Mouse (Mus musculus) intestine, embryonic 14.5 days (tissue): ENCODE results near the gene Capn9. TPM values are rescaled to one million over a fixed set of nuclear protein-coding genes. Genes with fewer than 3 reads are reported as not detected.
A peak's percentile ranks its signal among the peaks of the same experiment; 100 is the strongest.

Source experiments
- ATAC-seq: fragments of 200-750 bp; cut with Nextera tagmentation; replicated peaks from 2 replicates; pipeline ENCODE4 v1.8.0; 2017; ENCODE audit warnings: low read depth, moderate number of reproducible peaks, moderate TSS enrichment, moderate library complexity; ENCODE audit not compliant: low FRiP score, low TSS enrichment
- DNase-seq: peaks from one replicate; pipeline ENCODE4 v3.0.0-alpha.2; 2018; ENCODE audit warnings: low spot score
- H3K27ac ChIP-seq: fragments of 300-500 bp; sonication (generic); 2 replicates; pipeline ENCODE4 v1.5.1; 2014; ENCODE audit warnings: low read depth, mild to moderate bottlenecking, control low read depth
- H3K27me3 ChIP-seq: fragments of 300-500 bp; sonication (generic); replicated peaks from 2 replicates; pipeline ENCODE4 v1.6.1; 2014; ENCODE audit warnings: low read length, control low read depth; ENCODE audit not compliant: control insufficient read depth, insufficient read depth
- H3K36me3 ChIP-seq: fragments of 300-500 bp; sonication (generic); 2 replicates; pipeline ENCODE4 v1.6.1; 2014; ENCODE audit warnings: low read length, control low read depth; ENCODE audit not compliant: control insufficient read depth, insufficient read depth
- H3K4me1 ChIP-seq: fragments of 300-500 bp; sonication (generic); replicated peaks from 2 replicates; pipeline ENCODE4 v1.6.1; 2014; ENCODE audit warnings: low read length, control low read depth, mixed read lengths; ENCODE audit not compliant: control insufficient read depth, insufficient read depth
- H3K4me2 ChIP-seq: fragments of 300-500 bp; sonication (generic); 2 replicates; pipeline ENCODE4 v1.6.1; 2014; ENCODE audit warnings: low read length
- H3K4me3 ChIP-seq: fragments of 300-500 bp; sonication (generic); 2 replicates; pipeline ENCODE4 v1.5.1; 2014; ENCODE audit warnings: low read depth, low read length, control low read depth, mixed read lengths
- H3K9ac ChIP-seq: fragments of 300-500 bp; sonication (generic); 2 replicates; pipeline ENCODE4 v1.6.1; 2014; ENCODE audit warnings: mild to moderate bottlenecking, low read length
- H3K9me3 ChIP-seq: fragments of 300-500 bp; sonication (generic); 2 replicates; pipeline ENCODE4 v1.6.1; 2016; ENCODE audit warnings: low read length, control low read depth; ENCODE audit not compliant: control insufficient read depth
- WGBS: fragments of 180-500 bp; shearing (Covaris S2); extraction: QIAGEN DNeasy Blood & Tissue Kit; methylation state at CpG from one replicate; pipeline ENCODE4 v1.1.7; 2014; 5-methylcytosine and 5-hydroxymethylcytosine counted together
- polyA plus RNA-seq: library from polyadenylated mRNA; unstranded; fragments of >200 nt; fragmentation: Nextera tagmentation; extraction: Ambion mirVana; gene quantifications from 2 replicates; pipeline ENCODE4 v1.2.1, GENCODE M21; 2014

Capn9 gene
- polyA plus RNA-seq, 1 experiment from 2014 or later: 0.15 TPM

- Histone ChIP-seq H3K36me3 (no peaks in the 10 kb centered on the region), H3K9me3 (no peaks in the 10 kb centered on the region), H3K27ac (no peak overlapping the region), H3K27me3 (0 out of 2 replicates have a peak, but pooled peaks cover 5% of the 10 kb centered on the region), H3K4me3 (peak overlapping the region; percentile 33), H3K4me2 (peak overlapping the region; percentile 72), H3K9ac (peak overlapping the region; percentile 36), H3K4me1 (no peaks in the 10 kb centered on the region)
- ATAC-seq (peak; percentile 75), DNase-seq (peak; percentile 91)
- 13% methylated on average over 17 of the region's 17 CpGs for WGBS
Measured at GRCm38 (mm10) chr8:124617266-124617869, 41.5 kb downstream of the Capn9 start.

- Histone ChIP-seq H3K4me2 (no peak overlapping the region), H3K9me3 (no peaks in the 10 kb centered on the region), H3K4me3 (no peak overlapping the region), H3K9ac (no peak overlapping the region), H3K4me1 (no peaks in the 10 kb centered on the region), H3K36me3 (no peaks in the 10 kb centered on the region), H3K27me3 (0 out of 2 replicates have a peak, but pooled peaks cover 5% of the 10 kb centered on the region), H3K27ac (no peak overlapping the region)
- ATAC-seq (no peak), DNase-seq (no peak)
- 62% methylated on average over 9 of the region's 9 CpGs for WGBS
Measured at GRCm38 (mm10) chr8:124618252-124618651, 42.3 kb downstream of the Capn9 start.

DNA sequence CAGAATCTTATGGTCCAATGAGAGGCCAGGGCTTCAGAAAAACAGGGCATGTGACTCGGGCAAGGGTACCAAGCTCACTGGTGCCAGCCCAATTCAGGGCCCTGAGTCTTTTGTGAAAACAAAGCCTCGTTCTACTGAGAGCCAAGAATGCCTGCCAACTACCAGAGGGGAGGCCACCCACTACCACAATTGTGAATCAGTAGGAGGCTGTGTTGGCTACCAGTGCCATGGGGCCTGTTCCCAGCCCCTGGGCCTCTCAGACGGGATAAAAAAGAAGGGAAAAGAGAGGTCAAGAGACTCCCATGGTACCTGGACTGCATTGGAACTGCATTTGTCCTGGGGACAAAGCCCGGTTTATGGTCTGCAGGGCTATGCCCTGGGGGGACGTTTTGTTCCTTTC is 45.3 kb downstream of the Capn9 start:
- Histone ChIP-seq H3K4me3 (no peak overlapping the region), H3K4me2 (no peak overlapping the region), H3K36me3 (no peaks in the 10 kb centered on the region), H3K27ac (no peak overlapping the region), H3K9ac (no peak overlapping the region), H3K9me3 (no peaks in the 10 kb centered on the region), H3K4me1 (no peaks in the 10 kb centered on the region), H3K27me3 (no peaks in the 10 kb centered on the region)
- WGBS: 64% methylated on average over 5 of the region's 5 CpGs
- DNase-seq (no peak), ATAC-seq (no peak)

GRCm38 (mm10) chr8:124626251-124626650 is 50.3 kb downstream of the Capn9 start:
- Histone ChIP-seq H3K9me3 (no peaks in the 10 kb centered on the region), H3K36me3 (no peaks in the 10 kb centered on the region), H3K4me1 (no peaks in the 10 kb centered on the region), H3K4me2 (no peak overlapping the region), H3K27ac (no peak overlapping the region), H3K9ac (no peak overlapping the region), H3K4me3 (no peak overlapping the region), H3K27me3 (no peaks in the 10 kb centered on the region)
- DNase-seq (no peak), ATAC-seq (no peak)
- WGBS: 87% methylated on average over 9 of the region's 9 CpGs

DNA sequence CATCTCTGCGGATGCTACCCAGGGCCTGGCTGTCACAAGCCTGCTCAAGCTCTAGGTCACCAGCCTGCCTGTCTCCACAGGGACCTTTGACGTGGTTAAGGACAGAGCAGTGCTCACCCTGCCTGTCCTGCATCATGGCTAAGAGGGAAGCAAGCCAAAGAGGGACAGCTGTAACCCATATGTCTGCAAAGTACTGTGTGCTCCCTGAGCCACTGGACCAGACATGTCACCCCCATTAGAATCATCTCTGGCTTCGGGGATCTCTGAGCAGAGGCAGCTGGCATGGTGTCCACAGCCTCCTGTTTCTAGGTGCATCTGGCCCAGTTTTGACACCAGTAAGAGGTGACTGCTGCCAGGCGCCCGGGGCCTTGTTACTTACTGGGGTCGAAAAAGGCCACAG is 54.6 kb downstream of the Capn9 start:
- Histone ChIP-seq H3K4me3 (no peak overlapping the region), H3K9ac (no peak overlapping the region), H3K9me3 (no peaks in the 10 kb centered on the region), H3K4me1 (peaks cover 7% of the 10 kb centered on the region; the same call in 1 of the 2 replicates), H3K27me3 (no peaks in the 10 kb centered on the region), H3K27ac (no peak overlapping the region), H3K4me2 (no peak overlapping the region), H3K36me3 (0 out of 2 replicates have a peak, but pooled peaks cover 5% of the 10 kb centered on the region)
- ATAC-seq (no peak; the same call in 1 of the 2 replicates), DNase-seq (no peak)
- WGBS: 75% methylated on average over 6 of the region's 6 CpGs

- ATAC-seq (no peak), DNase-seq (no peak)
- H3K9ac ChIP-seq: no peak overlapping the region
- 88% methylated on average over 4 of the region's 4 CpGs for WGBS
- 0 out of 2 replicates have a peak, but pooled peaks cover 7% of the 10 kb centered on the region for H3K36me3 ChIP-seq
- no peak overlapping the region for H3K4me3 ChIP-seq
- no peaks in the 10 kb centered on the region for H3K9me3 ChIP-seq
- H3K4me1 ChIP-seq: peaks cover 7% of the 10 kb centered on the region; the same call in 1 of the 2 replicates
- H3K4me2 ChIP-seq: no peak overlapping the region
- H3K27ac ChIP-seq: no peak overlapping the region
- no peaks in the 10 kb centered on the region for H3K27me3 ChIP-seq
Measured at GRCm38 (mm10) chr8:124630891-124631290, 55.0 kb downstream of the Capn9 start.

DNA sequence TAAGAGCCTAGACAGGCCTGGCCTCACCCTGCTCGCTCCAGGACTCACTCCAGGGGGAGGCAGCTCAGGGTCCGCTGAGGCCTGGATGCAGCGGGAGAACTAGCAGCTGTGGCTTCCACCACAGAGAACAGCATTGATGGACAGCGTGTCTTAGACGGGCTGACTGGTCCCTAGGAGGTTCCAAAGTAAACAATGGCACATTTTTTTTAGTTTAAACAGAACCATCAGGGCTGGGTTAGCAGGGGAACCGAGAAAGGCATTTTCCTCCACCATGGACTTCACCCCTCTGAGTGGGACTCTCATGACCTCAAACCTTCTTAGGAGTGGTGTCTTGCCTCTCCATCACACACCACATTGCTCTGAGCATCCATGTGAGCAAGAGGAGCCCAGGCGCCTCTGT is 56.1 kb downstream of the Capn9 start:
- WGBS: 36% methylated on average over 7 of the region's 7 CpGs
- no peaks in the 10 kb centered on the region for H3K9me3 ChIP-seq
- no peaks in the 10 kb centered on the region for H3K27me3 ChIP-seq
- no peak for ATAC-seq
- H3K4me3 ChIP-seq: no peak overlapping the region
- H3K9ac ChIP-seq: no peak overlapping the region
- H3K4me2 ChIP-seq: no peak overlapping the region
- H3K36me3 ChIP-seq: peaks cover 18% of the 10 kb centered on the region
- no peak for DNase-seq
- H3K27ac ChIP-seq: peak overlapping the region; percentile 69; the same call in 1 of the 2 replicates
- H3K4me1 ChIP-seq: peaks cover 7% of the 10 kb centered on the region; the same call in 1 of the 2 replicates

DNA sequence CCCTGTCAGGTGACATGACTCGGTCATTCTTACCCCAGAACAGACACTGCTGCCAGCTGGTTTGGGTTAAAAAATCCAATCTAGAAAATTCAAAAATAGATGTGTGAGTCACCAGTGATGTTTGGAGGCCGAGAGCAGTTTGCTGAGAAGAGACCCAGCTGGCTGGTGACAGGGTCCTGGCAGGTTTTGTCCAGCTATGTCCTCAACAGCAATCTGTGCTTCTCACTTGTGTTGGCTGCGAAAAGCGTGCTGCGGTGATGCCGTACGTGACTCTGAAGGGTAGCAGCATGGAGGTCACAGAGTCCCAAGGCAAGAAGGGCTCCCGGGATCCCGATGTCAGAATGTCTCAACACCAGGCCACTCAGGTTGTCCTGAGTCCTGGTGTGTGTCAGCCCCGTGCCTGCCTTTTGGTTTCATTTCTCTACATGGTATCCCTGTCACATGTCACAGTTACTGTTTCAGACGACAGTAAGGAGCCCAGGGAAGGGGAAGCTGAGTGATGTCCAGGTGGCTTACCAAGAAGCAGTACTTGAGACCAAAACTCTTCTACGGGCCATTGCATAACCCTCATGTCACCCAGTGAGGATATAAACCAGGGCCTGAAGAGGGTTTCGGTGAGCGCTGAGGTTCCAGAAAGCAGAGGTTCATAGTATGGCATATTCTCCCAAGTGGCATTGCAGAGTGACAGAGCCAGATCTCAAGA is 57.2 kb downstream of the Capn9 start:
- no peak overlapping the region for H3K4me3 ChIP-seq
- DNase-seq: peak; percentile 66
- H3K36me3 ChIP-seq: peaks cover 30% of the 10 kb centered on the region
- H3K27ac ChIP-seq: peak overlapping the region; percentile 71; the same call in 1 of the 2 replicates
- ATAC-seq: no peak
- no peaks in the 10 kb centered on the region for H3K27me3 ChIP-seq
- no peak overlapping the region for H3K4me2 ChIP-seq
- H3K4me1 ChIP-seq: peaks cover 7% of the 10 kb centered on the region; the same call in 1 of the 2 replicates
- H3K9me3 ChIP-seq: no peaks in the 10 kb centered on the region
- 63% methylated on average over 14 of the region's 14 CpGs for WGBS
- no peak overlapping the region for H3K9ac ChIP-seq
